Mouse (Mus musculus) cerebellum, adult 2 months (tissue): ENCODE results near the gene Top1. TPM values are rescaled to one million over a fixed set of nuclear protein-coding genes. Genes with fewer than 3 reads are reported as not detected.
"Not testable (repeated sequence)": the region's sequence is repeated elsewhere in the genome, so short reads cannot be mapped to it uniquely, and the experiment has no call there.

ENCODE experiments used
- DNase-seq, 2 experiments: peaks; one replicate each; pipeline ENCODE4 v3.0.0; 2021
- H3K27ac ChIP-seq: fragments of 200-500 bp; 2 replicates; pipeline ENCODE4 v1.5.1; 2012; ENCODE audit warnings: low read length, control low read depth, inconsistent platforms; ENCODE audit not compliant: insufficient read depth
- H3K27me3 ChIP-seq: fragments of 200-500 bp; 2 replicates; pipeline ENCODE4 v1.6.1; 2012; ENCODE audit warnings: inconsistent platforms, mild to moderate bottlenecking, low read length, moderate library complexity; ENCODE audit not compliant: control insufficient read depth, insufficient read depth
- H3K4me1 ChIP-seq: fragments of 200-500 bp; 2 replicates; pipeline ENCODE4 v1.6.1; 2011; ENCODE audit warnings: low read length; ENCODE audit not compliant: control insufficient read depth, insufficient read depth
- H3K4me3 ChIP-seq: fragments of 200-500 bp; replicated peaks from 2 replicates; pipeline ENCODE3; 2011; ENCODE audit warnings: mild to moderate bottlenecking, low read depth, low read length, control low read depth; ENCODE audit not compliant: insufficient read depth
- CTCF ChIP-seq: fragments of 200-500 bp; IDR thresholded peaks from 2 replicates; pipeline ENCODE4 v1.5.1; 2011; ENCODE audit warnings: low read depth, mild to moderate bottlenecking, control low read depth, low read length, moderate library complexity, borderline replicate concordance; ENCODE audit not compliant: insufficient read depth
- POLR2A ChIP-seq: fragments of 200-500 bp; IDR thresholded peaks from 2 replicates; pipeline ENCODE4 v1.6.1; 2011; ENCODE audit warnings: low read length, control low read depth, borderline replicate concordance; ENCODE audit not compliant: insufficient read depth
- WGBS: fragments of 180-500 bp; shearing (Covaris S2); methylation state at CpG from one replicate; pipeline ENCODE4 v1.1.7; 2018; 5-methylcytosine and 5-hydroxymethylcytosine counted together
- polyA plus RNA-seq: library from polyadenylated mRNA; depleted of rRNA; stranded (reverse); fragments of >200 nt; gene quantifications from 2 replicates; pipeline ENCODE4 v1.2.3, GENCODE M21; 2012

The Top1 gene
- polyA plus RNA-seq, 1 experiment, result 29.4 TPM

GRCm38 (mm10) chr2:160657801-160658442, 12.2 kb downstream of the Top1 start:
- DNase-seq, result no peak
- Histone ChIP-seq H3K27ac (no peak overlapping the region), H3K4me3 (no peak overlapping the region), H3K27me3 (no peaks in the 10 kb centered on the region), H3K4me1 (peaks cover 13% of the 10 kb centered on the region)
- TF ChIP-seq POLR2A (no peak), CTCF (no peak)
- WGBS, result 95% methylated on average over 13 of the region's 13 CpGs

- Histone ChIP-seq H3K4me1 (peaks cover 8% of the 10 kb centered on the region), H3K27me3 (no peaks in the 10 kb centered on the region), H3K27ac (no peak overlapping the region), H3K4me3 (no peak overlapping the region)
- DNase-seq, result no peak
- TF ChIP-seq POLR2A (no peak), CTCF (no peak)
These were observed 13.1 kb downstream of the Top1 start for GRCm38 (mm10) chr2:160658811-160659210.

- no peak overlapping the region for H3K27ac ChIP-seq
- no peaks in the 10 kb centered on the region for H3K27me3 ChIP-seq
- DNase-seq, result no peak
- no peaks in the 10 kb centered on the region for H3K4me1 ChIP-seq
- no peak for TF ChIP-seq POLR2A
- no peak for TF ChIP-seq CTCF
- no peak overlapping the region for H3K4me3 ChIP-seq
These were observed 18.7 kb downstream of the Top1 start for GRCm38 (mm10) chr2:160664421-160664820.

GRCm38 (mm10) chr2:160664986-160665385, 19.3 kb downstream of the Top1 start:
- WGBS, result 96% methylated on average over 2 of the region's 2 CpGs
- not testable (repeated sequence) for H3K27me3 ChIP-seq, H3K4me1 ChIP-seq, H3K27ac ChIP-seq, H3K4me3 ChIP-seq, DNase-seq

GRCm38 (mm10) chr2:160667259-160667658, 21.6 kb downstream of the Top1 start:
- H3K27me3 ChIP-seq, result no peaks in the 10 kb centered on the region
- no peak for TF ChIP-seq POLR2A
- no peak for TF ChIP-seq CTCF
- WGBS, result 88% methylated on average over 4 of the region's 4 CpGs
- no peak overlapping the region for H3K4me3 ChIP-seq
- H3K27ac ChIP-seq, result no peak overlapping the region
- H3K4me1 ChIP-seq, result no peaks in the 10 kb centered on the region
- DNase-seq, result no peak

- no peaks in the 10 kb centered on the region for H3K4me1 ChIP-seq
- H3K27ac ChIP-seq, result no peak overlapping the region
- no peaks in the 10 kb centered on the region for H3K27me3 ChIP-seq
- DNase-seq, result no peak
- 63% methylated on average over 5 of the region's 5 CpGs for WGBS
- no peak overlapping the region for H3K4me3 ChIP-seq
- TF ChIP-seq CTCF (no peak), POLR2A (no peak)
These were observed 54.6 kb downstream of the Top1 start for GRCm38 (mm10) chr2:160700271-160700670.

GRCm38 (mm10) chr2:160701603-160702002, 55.9 kb downstream of the Top1 start:
- H3K27me3 ChIP-seq, result no peaks in the 10 kb centered on the region
- no peak for TF ChIP-seq POLR2A
- no peak for TF ChIP-seq CTCF
- 57% methylated on average over 3 of the region's 3 CpGs for WGBS
- DNase-seq, result no peak
- no peak overlapping the region for H3K4me3 ChIP-seq
- H3K4me1 ChIP-seq, result no peaks in the 10 kb centered on the region
- no peak overlapping the region for H3K27ac ChIP-seq

GRCm38 (mm10) chr2:160702824-160703223, 57.1 kb downstream of the Top1 start:
- Histone ChIP-seq H3K4me3 (no peak overlapping the region), H3K27ac (no peak overlapping the region), H3K27me3 (no peaks in the 10 kb centered on the region), H3K4me1 (no peaks in the 10 kb centered on the region)
- no peak for DNase-seq
- no peak for TF ChIP-seq POLR2A
- TF ChIP-seq CTCF, result no peak

GRCm38 (mm10) chr2:160707673-160708072, 62.0 kb downstream of the Top1 start:
- no peak for TF ChIP-seq CTCF
- TF ChIP-seq POLR2A, result no peak
- Histone ChIP-seq H3K27ac (no peak overlapping the region), H3K4me1 (no peaks in the 10 kb centered on the region), H3K4me3 (no peak overlapping the region), H3K27me3 (no peaks in the 10 kb centered on the region)
- no peak for DNase-seq
- WGBS, result 86% methylated on average over 3 of the region's 3 CpGs
